Mouse (Mus musculus) hematopoietic stem cell, adult 5-6 weeks (primary cell): ENCODE measurements around the gene Resp18. TPM values are rescaled to one million over a fixed set of nuclear protein-coding genes. Genes with fewer than 3 reads are reported as not detected.

Source experiments
- total RNA-seq: library from RNA; stranded (forward); fragments of 172-1452, 232-1000 nt; gene quantifications from 2 replicates; pipeline ENCODE4 v1.2.3, GENCODE M21; 2017

Gene Resp18
- total RNA-seq, 1 experiment from 2014 or later = not detected

Other genes with a start within 250 kb of the Resp18 start
- gene Nhej1, start 153.2 kb downstream of the Resp18 start, total RNA-seq = 6.5 and 11.6 TPM in 2 replicates
- gene Slc23a3, start 144.5 kb downstream of the Resp18 start, total RNA-seq = not detected in 2 replicates
- 37.5 and 44.3 TPM in 2 replicates for gene Cnppd1, start 135.7 kb downstream of the Resp18 start, total RNA-seq
- gene Retreg2, start 135.6 kb downstream of the Resp18 start, total RNA-seq = 43.2 and 60.9 TPM in 2 replicates
- 38.0 and 43.7 TPM in 2 replicates for gene Zfand2b, start 109.8 kb downstream of the Resp18 start, total RNA-seq
- gene Abcb6, start 98.0 kb downstream of the Resp18 start, total RNA-seq = 3.4 and 6.2 TPM in 2 replicates
- 33.5 and 34.6 TPM in 2 replicates for gene Ankzf1, start 86.3 kb downstream of the Resp18 start, total RNA-seq
- 7.5 and 11.1 TPM in 2 replicates for gene Atg9a, start 86.2 kb downstream of the Resp18 start, total RNA-seq
- gene Glb1l, start 67.6 kb downstream of the Resp18 start, total RNA-seq = 13.3 and 23.6 TPM in 2 replicates
- gene Stk16, start 67.6 kb downstream of the Resp18 start, total RNA-seq = 79.1 and 86.0 TPM in 2 replicates
- gene Tuba4a, start 58.5 kb downstream of the Resp18 start, total RNA-seq = 133 and 166 TPM in 2 replicates
- 2.6 TPM in 1 of 2 replicates, not detected in the other for gene A630095N17Rik, start 46.3 kb downstream of the Resp18 start, total RNA-seq
- gene Dnajb2, start 42.0 kb downstream of the Resp18 start, total RNA-seq = 12.5 and 15.4 TPM in 2 replicates
- gene Ptprn, start 13.9 kb downstream of the Resp18 start, total RNA-seq = not detected in 2 replicates
- 39.8 and 43.1 TPM in 2 replicates for gene Dnpep, start 39.6 kb upstream of the Resp18 start, total RNA-seq
- not detected in 2 replicates for gene Des, start 81.9 kb upstream of the Resp18 start, total RNA-seq
- 2.4 and 3.9 TPM in 2 replicates for gene Speg, start 96.9 kb upstream of the Resp18 start, total RNA-seq
- 70.0 and 84.8 TPM in 2 replicates for gene Gmppa, start 157.5 kb upstream of the Resp18 start, total RNA-seq
- not detected in 2 replicates for gene Asic4, start 172.0 kb upstream of the Resp18 start, total RNA-seq
- 0.10 and 2.1 TPM in 2 replicates for gene Chpf, start 200.9 kb upstream of the Resp18 start, total RNA-seq
- not detected in 2 replicates for gene Tmem198, start 201.1 kb upstream of the Resp18 start, total RNA-seq
- 9.7 and 11.3 TPM in 2 replicates for gene Obsl1, start 228.0 kb upstream of the Resp18 start, total RNA-seq
- 1.2 and 1.6 TPM in 2 replicates for gene Inha, start 228.7 kb upstream of the Resp18 start, total RNA-seq
- 17.9 and 21.6 TPM in 2 replicates for gene Stk11ip, start 243.1 kb upstream of the Resp18 start, total RNA-seq